Mouse (Mus musculus): ENCODE results near the gene Adam15. TPM values are rescaled to one million over a fixed set of nuclear protein-coding genes. Genes with fewer than 3 reads are reported as not detected.

Adam15 gene
- polyA plus RNA-seq, 1 experiment from 2014 or later, result 108 TPM

DNA sequence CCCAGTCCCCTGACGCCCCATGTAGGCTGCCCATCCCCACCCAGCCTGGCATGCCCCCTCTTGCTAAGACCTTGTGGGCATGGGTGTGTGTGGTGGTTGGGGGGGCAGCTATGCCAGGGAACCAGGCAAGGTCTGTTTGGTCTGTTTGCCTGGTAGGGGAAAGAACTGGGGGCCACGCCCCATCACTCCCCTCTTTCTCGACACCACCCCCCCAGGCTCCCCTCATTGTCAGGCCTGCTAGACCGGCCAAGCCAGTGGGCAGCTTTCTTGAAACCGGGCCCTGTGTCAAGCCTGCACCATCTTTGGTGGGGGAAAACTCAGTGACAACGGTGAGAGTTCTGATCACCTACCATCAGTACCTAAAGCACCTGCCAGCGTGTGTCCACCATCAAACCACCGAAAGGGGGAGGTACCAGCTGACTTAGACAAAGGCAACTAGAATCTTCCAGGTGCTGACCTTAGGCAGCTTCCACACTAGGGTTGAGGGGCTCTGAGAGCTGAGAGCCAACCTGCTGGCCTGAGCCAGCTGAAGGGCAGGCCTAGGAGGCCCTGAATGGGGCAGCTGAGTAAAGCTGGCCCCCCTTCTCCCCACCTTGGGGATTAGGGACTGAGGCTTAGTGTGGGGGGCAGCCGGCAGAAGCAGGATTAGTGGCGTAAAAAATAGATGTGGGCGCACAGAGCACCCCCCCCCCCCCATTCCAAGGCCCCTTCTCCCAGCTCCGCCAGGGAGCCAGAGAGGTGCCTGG, 34.7 kb upstream of the Adam15 start:
- H3K36me3 ChIP-seq (ENCODE audit: insufficient read depth, low read length), result peaks cover 9% of the 10 kb centered on the region; the same call in 1 of the 2 replicates
- H3K4me1 ChIP-seq (ENCODE audit: insufficient read depth, low read length), result peaks cover 29% of the 10 kb centered on the region
- no peak overlapping the region for H3K9ac ChIP-seq (replicated peaks; ENCODE audit: low read length)
- H3K27ac ChIP-seq (ENCODE audit: low read length), result no peak overlapping the region
- no peak for ATAC-seq (ENCODE audit: low FRiP score, low TSS enrichment)
- H3K4me2 ChIP-seq (replicated peaks; ENCODE audit: low read depth, low read length), result no peak overlapping the region
- H3K27me3 ChIP-seq (ENCODE audit: insufficient read depth, low read length), result no peaks in the 10 kb centered on the region
- no peaks in the 10 kb centered on the region for H3K9me3 ChIP-seq (ENCODE audit: low read length)
- WGBS, result 77% methylated on average over 10 of the region's 12 CpGs
- no peak overlapping the region for H3K4me3 ChIP-seq (ENCODE audit: low read length)

- Histone ChIP-seq H3K4me1 (ENCODE audit: insufficient read depth, low read length) (peaks cover 34% of the 10 kb centered on the region), H3K27ac (ENCODE audit: low read length) (no peak overlapping the region)
These were observed 34.0 kb upstream of the Adam15 start for GRCm38 (mm10) chr3:89383651-89384255.

DNA sequence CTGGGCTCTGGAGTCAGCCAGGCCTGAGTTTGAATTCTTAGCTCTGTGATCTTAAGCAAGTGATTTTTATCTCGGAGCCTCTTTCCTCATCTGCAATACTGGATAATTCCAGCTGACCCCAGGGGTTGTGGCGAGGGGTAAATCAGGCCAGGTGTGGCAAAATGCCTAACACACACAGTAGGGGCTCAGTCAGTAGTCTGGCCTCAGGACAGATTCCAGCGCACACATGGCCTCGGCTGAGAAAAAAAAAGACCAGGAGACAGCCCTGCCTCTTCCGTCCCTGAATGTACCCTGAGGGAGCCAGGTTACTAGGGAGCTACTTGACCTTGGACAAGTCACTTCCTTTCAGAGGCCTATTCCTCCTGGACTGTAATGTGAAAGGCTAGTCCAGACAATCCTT, 33.2 kb upstream of the Adam15 start:
- Histone ChIP-seq H3K4me1 (ENCODE audit: insufficient read depth, low read length) (peaks cover 38% of the 10 kb centered on the region), H3K4me2 (replicated peaks; ENCODE audit: low read depth, low read length) (no peak overlapping the region), H3K9me3 (ENCODE audit: low read length) (no peaks in the 10 kb centered on the region), H3K36me3 (ENCODE audit: insufficient read depth, low read length) (peaks cover 12% of the 10 kb centered on the region; the same call in 1 of the 2 replicates), H3K9ac (replicated peaks; ENCODE audit: low read length) (no peak overlapping the region), H3K4me3 (ENCODE audit: low read length) (no peak overlapping the region), H3K27me3 (ENCODE audit: insufficient read depth, low read length) (no peaks in the 10 kb centered on the region), H3K27ac (ENCODE audit: low read length) (no peak overlapping the region)
- ATAC-seq (ENCODE audit: low FRiP score, low TSS enrichment), result no peak
- 78% methylated on average over 5 of the region's 5 CpGs for WGBS

More at GRCm38 (mm10) chr3:89383651-89384255, 34.0 kb upstream of the Adam15 start:
- ATAC-seq (ENCODE audit: low FRiP score, low TSS enrichment), result no peak
- H3K27me3 ChIP-seq (ENCODE audit: insufficient read depth, low read length), result no peaks in the 10 kb centered on the region
- no peaks in the 10 kb centered on the region for H3K9me3 ChIP-seq (ENCODE audit: low read length)
- WGBS, result 87% methylated on average over 5 of the region's 5 CpGs
- H3K4me3 ChIP-seq (ENCODE audit: low read length), result no peak overlapping the region
- H3K36me3 ChIP-seq (ENCODE audit: insufficient read depth, low read length), result peaks cover 12% of the 10 kb centered on the region; the same call in 1 of the 2 replicates
- H3K9ac ChIP-seq (replicated peaks; ENCODE audit: low read length), result no peak overlapping the region
- no peak overlapping the region for H3K4me2 ChIP-seq (replicated peaks; ENCODE audit: low read depth, low read length)

DNA sequence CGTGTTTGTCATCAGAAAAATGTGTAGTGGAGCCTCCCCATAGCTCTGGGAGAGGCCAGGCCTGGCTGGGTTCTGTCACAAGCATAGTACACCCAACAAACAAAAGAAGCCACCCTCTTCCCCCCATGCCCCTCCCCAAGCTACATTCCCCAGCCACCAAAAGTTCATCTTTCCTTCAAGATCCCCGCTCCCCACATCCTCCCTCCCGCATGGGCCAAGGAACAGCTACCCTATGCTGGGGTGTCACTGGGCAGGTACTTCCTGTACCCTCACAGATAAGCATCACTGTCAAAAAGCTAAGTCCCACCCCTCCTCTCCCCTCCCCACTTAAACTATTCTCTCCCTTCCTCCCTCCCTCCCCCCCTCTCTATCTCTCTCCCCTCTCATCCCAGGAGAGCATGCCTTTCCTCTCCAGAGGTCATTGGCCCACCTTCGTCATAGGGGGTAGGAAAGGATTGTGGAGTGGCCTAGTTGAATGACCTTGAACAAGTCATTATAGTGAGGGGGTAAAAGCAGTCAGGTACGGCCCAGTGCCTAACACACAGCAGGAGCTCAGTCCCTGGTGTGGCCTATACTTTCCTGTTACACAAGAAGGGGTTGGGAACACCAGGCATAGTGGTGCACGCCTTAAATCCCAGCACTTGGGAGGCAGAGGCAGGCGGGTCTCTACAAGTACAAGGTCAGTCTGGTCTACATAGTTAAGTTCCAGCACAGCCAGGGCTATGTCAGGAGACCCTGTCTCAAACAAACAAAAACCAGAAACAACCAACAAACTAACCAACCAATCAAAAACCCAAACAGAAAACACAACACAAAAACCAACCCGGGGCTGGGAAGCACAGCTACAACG, 32.5 kb upstream of the Adam15 start:
- Histone ChIP-seq H3K4me1 (ENCODE audit: insufficient read depth, low read length) (peaks cover 36% of the 10 kb centered on the region), H3K9ac (replicated peaks; ENCODE audit: low read length) (no peak overlapping the region), H3K36me3 (ENCODE audit: insufficient read depth, low read length) (peaks cover 12% of the 10 kb centered on the region; the same call in 1 of the 2 replicates), H3K27me3 (ENCODE audit: insufficient read depth, low read length) (no peaks in the 10 kb centered on the region), H3K4me3 (ENCODE audit: low read length) (no peak overlapping the region), H3K9me3 (ENCODE audit: low read length) (no peaks in the 10 kb centered on the region), H3K4me2 (replicated peaks; ENCODE audit: low read depth, low read length) (no peak overlapping the region), H3K27ac (ENCODE audit: low read length) (no peak overlapping the region)
- ATAC-seq (ENCODE audit: low FRiP score, low TSS enrichment), result no peak
- 88% methylated on average over 9 of the region's 9 CpGs for WGBS

DNA sequence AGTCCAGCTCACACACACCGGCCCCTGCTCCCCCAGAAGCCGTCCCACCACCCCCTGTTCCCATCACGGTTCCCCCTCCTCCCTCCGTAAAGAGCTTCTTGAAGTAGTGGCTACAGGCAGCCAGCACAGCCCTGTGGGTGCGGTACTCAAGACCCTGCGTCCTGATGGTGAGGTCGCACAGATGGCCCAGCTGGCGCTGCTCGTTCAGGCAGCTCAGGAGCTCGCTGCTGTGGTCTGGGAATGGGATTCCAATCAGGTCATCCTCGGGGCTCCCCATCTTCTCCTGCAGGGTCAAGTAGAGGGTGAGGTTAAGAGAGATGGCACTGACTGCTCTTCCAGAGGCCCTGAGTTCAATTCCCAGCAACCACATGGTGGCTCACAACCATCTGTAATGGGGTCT, 31.4 kb upstream of the Adam15 start:
- ATAC-seq (ENCODE audit: low FRiP score, low TSS enrichment), result no peak
- Histone ChIP-seq H3K36me3 (ENCODE audit: insufficient read depth, low read length) (peaks cover 12% of the 10 kb centered on the region; the same call in 1 of the 2 replicates), H3K27ac (ENCODE audit: low read length) (no peak overlapping the region), H3K9ac (replicated peaks; ENCODE audit: low read length) (no peak overlapping the region), H3K4me1 (ENCODE audit: insufficient read depth, low read length) (peaks cover 26% of the 10 kb centered on the region), H3K9me3 (ENCODE audit: low read length) (no peaks in the 10 kb centered on the region), H3K4me2 (replicated peaks; ENCODE audit: low read depth, low read length) (no peak overlapping the region), H3K27me3 (ENCODE audit: insufficient read depth, low read length) (no peaks in the 10 kb centered on the region), H3K4me3 (ENCODE audit: low read length) (no peak overlapping the region)
- 81% methylated on average over 11 of the region's 11 CpGs for WGBS

- ATAC-seq (ENCODE audit: low FRiP score, low TSS enrichment), result no peak
- peaks cover 12% of the 10 kb centered on the region; the same call in 1 of the 2 replicates for H3K36me3 ChIP-seq (ENCODE audit: insufficient read depth, low read length)
These were observed 30.9 kb upstream of the Adam15 start for GRCm38 (mm10) chr3:89380711-89381110.

DNA sequence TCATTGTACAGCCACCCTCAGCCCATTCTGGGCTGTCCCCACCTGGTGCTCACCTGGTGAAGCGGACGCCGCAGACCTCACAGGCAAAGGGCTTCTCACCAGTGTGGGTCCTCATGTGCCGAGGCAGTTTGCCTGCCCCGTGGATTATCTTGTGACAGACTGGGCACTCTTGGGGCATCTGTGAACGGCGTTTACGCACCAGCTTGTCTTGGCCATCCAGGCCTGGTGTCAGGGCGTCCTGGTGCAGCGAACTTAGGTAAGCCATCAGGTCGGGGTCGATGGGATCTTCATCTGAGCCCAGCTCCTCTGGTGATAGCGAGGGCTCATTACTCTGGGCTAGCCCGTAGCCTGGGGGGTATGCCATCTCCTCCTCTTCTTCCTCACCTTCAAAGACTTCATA, 30.5 kb upstream of the Adam15 start:
- Histone ChIP-seq H3K4me2 (replicated peaks; ENCODE audit: low read depth, low read length) (no peak overlapping the region), H3K27ac (ENCODE audit: low read length) (no peak overlapping the region), H3K36me3 (ENCODE audit: insufficient read depth, low read length) (peaks cover 12% of the 10 kb centered on the region; the same call in 1 of the 2 replicates), H3K9me3 (ENCODE audit: low read length) (no peaks in the 10 kb centered on the region), H3K9ac (replicated peaks; ENCODE audit: low read length) (no peak overlapping the region), H3K27me3 (ENCODE audit: insufficient read depth, low read length) (no peaks in the 10 kb centered on the region), H3K4me3 (ENCODE audit: low read length) (no peak overlapping the region), H3K4me1 (ENCODE audit: insufficient read depth, low read length) (peaks cover 20% of the 10 kb centered on the region)
- WGBS, result 94% methylated on average over 14 of the region's 14 CpGs
- ATAC-seq (ENCODE audit: low FRiP score, low TSS enrichment), result no peak

More at GRCm38 (mm10) chr3:89380711-89381110, 30.9 kb upstream of the Adam15 start:
- no peak overlapping the region for H3K9ac ChIP-seq (replicated peaks; ENCODE audit: low read length)
- no peak overlapping the region for H3K4me2 ChIP-seq (replicated peaks; ENCODE audit: low read depth, low read length)
- no peaks in the 10 kb centered on the region for H3K9me3 ChIP-seq (ENCODE audit: low read length)
- H3K27ac ChIP-seq (ENCODE audit: low read length), result no peak overlapping the region
- H3K27me3 ChIP-seq (ENCODE audit: insufficient read depth, low read length), result no peaks in the 10 kb centered on the region
- no peak overlapping the region for H3K4me3 ChIP-seq (ENCODE audit: low read length)
- WGBS, result 94% methylated on average over 18 of the region's 18 CpGs
- H3K4me1 ChIP-seq (ENCODE audit: insufficient read depth, low read length), result peaks cover 24% of the 10 kb centered on the region

DNA sequence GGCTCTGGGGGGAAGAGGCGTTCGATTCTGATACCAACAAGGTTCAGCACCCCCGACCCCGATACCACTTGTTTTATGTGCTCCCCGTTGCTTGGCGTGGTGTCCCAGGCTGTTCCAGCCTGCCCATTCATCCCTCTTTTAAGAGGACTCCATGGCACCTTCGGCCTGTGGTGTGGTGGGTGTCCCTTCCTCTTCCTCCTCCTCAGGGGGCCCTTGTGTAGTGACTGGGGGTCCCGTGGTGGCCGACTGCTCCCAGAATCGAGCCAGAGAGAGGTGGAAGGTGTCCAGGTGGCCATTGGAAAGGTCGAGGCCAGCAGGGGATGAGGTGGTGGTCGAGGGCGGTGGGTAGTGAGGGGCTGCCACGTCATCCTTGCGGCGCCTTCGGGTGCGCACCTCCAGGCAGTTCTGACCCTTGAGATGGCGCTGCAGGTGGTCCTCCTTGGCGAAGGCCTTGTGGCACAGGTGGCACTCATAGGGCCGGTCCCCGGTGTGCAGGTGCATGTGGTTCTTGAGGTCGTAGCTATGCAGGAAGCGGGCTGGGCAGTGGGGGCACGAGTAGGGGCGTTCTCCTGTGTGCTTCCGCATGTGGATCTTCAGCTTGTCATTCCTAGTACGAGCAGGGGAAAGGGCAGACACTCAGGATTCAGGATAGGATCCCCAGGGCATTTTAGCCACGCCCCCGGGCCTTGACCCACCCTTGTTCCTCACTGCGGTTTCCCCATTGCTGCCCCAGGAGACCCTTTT, 29.8 kb upstream of the Adam15 start:
- no peak overlapping the region; the same call in 1 of the 2 replicates for H3K9ac ChIP-seq (replicated peaks; ENCODE audit: low read length)
- no peak for ATAC-seq (ENCODE audit: low FRiP score, low TSS enrichment)
- H3K4me2 ChIP-seq (replicated peaks; ENCODE audit: low read depth, low read length), result peak overlapping the region; percentile 62; the same call in 1 of the 2 replicates
- H3K9me3 ChIP-seq (ENCODE audit: low read length), result no peaks in the 10 kb centered on the region
- H3K36me3 ChIP-seq (ENCODE audit: insufficient read depth, low read length), result peaks cover 12% of the 10 kb centered on the region; the same call in 1 of the 2 replicates
- H3K4me3 ChIP-seq (ENCODE audit: low read length), result no peak overlapping the region
- no peak overlapping the region; the same call in 1 of the 2 replicates for H3K27ac ChIP-seq (ENCODE audit: low read length)
- no peaks in the 10 kb centered on the region for H3K27me3 ChIP-seq (ENCODE audit: insufficient read depth, low read length)
- H3K4me1 ChIP-seq (ENCODE audit: insufficient read depth, low read length), result peaks cover 13% of the 10 kb centered on the region
- 89% methylated on average over 31 of the region's 31 CpGs for WGBS
